Mouse (Mus musculus) lung, postnatal 10 days (tissue): Measurements from ENCODE around the gene H2-Aa.

ENCODE experiments used
- DNase-seq: peaks from one replicate; pipeline ENCODE4 v3.0.0; 2021

Gene H2-Aa

DNA sequence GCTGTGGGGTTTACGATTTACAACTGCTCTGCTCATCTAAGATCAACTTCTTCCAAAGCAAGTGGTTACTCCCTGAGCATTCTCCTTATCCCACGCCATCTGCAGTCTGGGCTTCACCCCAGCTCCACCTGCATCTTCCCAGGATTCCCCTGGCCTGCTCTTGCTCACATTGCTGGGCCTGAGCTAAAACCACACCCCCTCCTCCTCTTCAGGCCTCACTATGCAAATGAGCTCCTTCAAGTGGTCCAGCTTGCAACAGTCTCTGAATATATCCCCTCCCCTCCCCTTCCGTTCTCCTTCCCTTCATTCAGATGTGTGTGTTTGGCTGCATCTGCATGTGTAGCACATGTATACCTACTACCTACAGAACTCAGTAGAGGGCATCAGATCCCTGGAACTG is 11.7 kb upstream of the H2-Aa start:
- no peak for DNase-seq

DNA sequence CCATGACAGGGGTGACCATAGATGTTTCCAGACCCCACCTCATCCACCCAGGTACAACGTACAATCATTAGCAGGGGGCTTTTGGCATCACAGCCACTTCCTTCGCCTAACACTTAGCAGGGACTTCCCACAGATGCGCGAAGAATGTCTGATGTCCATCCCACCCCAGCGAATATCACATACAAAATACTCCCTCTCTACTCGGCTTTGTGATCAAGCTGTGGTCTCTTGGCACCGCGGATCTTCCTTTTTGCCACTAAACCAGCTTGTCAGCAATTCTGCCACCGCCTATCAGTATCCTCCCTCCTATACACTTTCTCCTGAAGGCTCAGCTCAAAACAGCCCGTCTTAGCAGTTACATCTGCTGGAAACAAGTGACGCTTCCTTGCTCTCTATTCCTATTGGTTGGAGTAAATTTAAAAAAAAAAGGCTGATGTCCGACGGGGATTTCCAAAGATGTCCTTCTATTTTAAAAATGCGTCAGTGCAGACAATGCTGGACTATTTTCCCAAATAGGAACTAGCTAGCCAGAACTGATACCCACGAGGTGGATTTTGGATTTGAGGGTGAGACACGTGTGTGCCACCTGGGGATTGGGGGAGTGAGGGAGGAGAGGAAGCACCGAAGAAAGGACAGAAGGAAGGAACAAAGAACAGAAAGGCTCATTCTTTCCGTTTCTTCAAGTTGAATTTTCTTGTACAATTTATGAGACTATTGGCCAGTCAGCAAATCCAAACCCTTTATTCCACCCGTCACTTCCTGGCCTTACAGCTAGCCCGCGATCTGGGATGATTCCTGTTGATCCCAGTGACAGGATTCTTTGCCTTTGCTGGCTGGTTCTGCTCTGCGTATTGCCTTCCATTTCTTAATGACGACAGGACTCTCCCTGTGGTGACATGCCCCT is 8.5 kb upstream of the H2-Aa start:
- peak; percentile 83 for DNase-seq

DNA sequence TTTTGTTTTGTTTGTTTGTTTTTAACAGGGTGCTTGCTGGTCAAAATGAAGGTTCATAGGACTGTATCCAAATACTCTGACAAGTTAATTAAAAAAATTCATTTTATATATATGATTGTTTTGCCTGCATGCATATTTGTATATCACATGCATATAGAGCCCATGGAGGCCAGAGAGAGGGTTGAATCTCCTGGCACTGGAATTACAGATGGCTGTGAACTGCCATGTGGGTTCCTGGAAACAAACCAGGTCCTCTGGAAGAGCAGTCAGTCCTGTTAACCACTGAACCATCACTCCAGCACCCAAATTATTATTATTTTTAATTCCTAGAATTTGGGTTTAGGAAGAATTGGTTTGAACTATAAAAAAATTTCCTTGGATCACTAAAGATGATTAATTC is 7.7 kb upstream of the H2-Aa start:
- no peak for DNase-seq

GRCm38 (mm10) chr17:34294249-34294648 is 6.6 kb upstream of the H2-Aa start:
- DNase-seq, result no peak

DNA sequence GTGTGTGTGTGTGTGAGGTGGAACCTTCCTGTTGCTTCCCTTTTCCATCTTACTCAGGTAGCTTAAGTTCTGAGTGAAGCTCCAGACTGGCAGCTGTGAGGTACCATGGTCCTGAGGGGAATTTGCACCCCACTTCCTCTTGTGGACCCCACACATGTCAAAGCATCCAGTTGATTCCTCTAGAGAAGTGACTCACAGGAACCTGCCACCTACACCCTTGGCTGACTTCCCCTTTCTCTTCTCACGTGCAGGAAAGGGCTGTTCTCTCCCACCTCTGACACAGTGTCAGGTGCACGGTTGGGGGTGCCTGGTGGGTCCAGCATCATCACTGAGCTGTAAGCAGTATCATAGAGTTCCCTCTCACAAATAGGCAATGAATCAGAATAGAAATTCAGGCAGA is 5.9 kb upstream of the H2-Aa start:
- DNase-seq, result no peak

GRCm38 (mm10) chr17:34292570-34292969 is 4.9 kb upstream of the H2-Aa start:
- DNase-seq, result no peak

DNA sequence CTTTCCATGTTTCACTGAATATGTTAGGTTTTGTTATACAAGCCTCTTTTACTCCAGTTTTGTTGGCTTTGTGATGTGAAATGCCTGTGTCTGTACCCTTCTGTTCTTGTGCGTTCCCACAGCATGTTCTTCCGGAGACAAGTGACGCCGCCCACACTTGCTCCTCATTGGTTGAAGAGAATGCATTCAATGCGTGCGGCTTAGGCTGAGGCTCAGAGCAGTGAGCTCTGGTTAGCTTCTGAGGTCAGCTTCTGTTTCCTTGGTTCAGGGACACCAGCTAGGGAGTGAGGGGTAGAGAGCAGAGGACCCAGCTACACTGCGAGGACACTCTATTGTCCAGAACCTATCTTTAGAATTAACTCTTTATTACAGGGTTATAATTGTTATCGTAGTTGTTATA is 4.0 kb upstream of the H2-Aa start:
- DNase-seq, result peak; percentile 88

DNA sequence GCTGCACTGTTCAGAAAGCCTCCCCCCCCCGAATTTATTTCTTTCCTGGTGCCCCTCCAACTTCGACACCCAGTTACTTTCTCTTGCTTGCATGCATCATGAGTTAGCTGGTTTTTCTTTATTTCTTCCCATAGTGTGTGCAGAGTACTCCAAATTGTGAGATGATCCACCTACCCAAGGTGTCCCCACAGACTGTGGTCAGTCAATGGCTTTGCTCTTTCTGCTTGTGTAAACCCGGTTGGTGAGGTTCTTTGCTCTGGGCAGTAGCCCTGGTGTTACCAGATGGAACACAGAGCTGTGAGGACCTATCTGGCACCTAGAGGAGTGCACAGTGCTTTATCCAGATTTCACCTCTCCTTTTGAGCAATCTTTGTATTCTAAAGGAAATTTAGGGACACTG is 508 bp upstream of the H2-Aa start:
- no peak for DNase-seq

DNA sequence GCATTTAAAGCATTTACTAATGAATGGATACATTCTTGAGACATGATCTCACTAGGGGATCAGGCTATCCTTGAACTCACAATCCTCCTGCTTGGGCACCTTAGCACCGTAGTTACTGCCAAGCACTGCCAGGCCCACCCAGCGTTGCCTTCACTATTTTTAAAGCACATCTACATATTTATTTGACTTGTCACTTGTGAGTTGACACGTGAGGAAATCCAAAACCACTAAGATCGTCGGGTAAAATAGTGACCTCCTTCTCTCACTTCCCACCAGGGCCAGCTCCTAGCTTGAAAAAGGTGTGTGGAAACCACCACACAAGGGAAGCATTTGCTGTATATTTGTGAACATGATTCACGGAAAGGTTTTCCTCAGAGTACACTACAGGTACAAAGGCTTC is 624 bp downstream of the H2-Aa start:
- DNase-seq, result no peak

GRCm38 (mm10) chr17:34286501-34286900 is 1.1 kb downstream of the H2-Aa start:
- no peak for DNase-seq

- peak; percentile 62 for DNase-seq
Measured at GRCm38 (mm10) chr17:34285848-34286247, 1.8 kb downstream of the H2-Aa start.

GRCm38 (mm10) chr17:34285371-34285770 is 2.3 kb downstream of the H2-Aa start:
- DNase-seq, result no peak

- no peak for DNase-seq
Measured at GRCm38 (mm10) chr17:34281836-34282235, 5.8 kb downstream of the H2-Aa start.

GRCm38 (mm10) chr17:34280499-34281038 is 7.1 kb downstream of the H2-Aa start:
- DNase-seq, result no peak

DNA sequence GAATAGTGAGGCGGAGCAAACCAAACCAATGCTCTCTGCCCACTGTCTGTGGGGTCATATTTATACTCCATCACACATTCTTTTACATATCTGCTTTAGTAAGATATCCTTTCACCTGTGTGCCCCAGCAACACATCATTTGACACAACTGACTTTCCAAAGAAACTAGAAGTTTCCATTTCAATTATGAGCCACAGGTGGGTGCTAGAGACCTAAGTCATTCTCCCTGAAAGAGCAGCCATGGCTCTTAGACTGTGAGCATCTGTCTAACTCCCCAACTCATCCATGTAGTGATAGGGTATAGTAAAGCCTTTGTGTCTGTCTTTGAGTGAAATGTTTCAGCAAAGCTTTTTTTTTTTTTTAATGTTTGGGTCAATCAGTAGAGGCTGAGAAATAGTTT is 15.5 kb downstream of the H2-Aa start:
- DNase-seq, result no peak

DNA sequence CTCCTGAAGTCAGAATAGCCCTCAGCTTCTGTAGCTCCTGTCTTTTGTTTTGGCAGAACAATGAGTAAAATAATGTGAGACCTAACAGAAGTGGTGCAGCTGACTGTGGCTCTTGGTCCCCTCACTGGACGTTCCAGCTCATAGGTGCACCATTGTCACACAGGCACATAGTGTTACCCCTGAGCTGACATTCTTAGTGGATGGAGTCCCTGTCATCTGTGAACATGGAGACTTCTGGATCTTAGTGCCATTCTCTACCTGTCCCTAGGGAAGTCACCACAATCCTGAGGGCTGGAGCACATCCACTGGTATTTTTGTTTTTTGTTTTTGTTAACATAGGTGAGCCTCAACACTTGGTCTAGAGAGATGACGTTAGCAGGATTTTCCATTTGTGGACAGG is 16.7 kb downstream of the H2-Aa start:
- no peak for DNase-seq

DNA sequence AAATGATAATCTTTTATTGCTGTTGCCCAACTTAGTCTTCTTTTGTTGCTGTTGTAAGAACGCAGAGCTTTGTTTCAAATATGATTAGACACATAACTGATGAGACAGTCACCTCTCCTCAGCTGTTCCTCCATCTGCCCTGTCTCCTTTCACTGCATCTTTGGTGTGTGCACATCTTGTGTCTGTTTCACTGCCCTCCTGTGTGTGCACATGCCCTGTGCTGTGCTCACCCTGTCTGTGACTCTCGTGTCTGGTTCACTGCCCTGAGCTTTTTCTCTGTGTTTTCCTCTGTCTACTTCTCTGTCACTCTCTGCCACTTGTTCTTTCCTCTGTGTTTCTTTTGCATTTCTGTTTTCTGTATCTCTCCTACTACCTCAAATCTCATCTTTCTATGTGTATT is 17.4 kb downstream of the H2-Aa start:
- no peak for DNase-seq

DNA sequence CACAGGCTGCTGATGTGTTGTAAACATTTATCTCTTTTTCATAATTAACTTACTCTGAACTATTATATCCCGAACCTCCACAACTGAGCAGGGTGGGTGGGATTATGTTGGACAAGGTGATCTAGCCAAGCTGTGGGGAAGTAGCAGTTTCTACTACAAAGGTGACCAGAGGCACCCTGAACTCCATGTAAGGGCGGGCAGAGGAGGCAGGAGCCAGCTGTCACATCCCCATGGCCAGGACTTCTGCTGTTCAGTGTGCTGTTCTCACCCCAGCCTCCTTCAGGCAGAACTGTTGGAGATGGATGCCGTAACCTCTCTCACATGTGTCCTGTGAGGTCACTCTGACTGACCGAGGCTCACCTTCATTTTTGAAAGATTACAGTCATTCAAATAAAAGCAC is 17.8 kb downstream of the H2-Aa start:
- DNase-seq, result no peak

DNA sequence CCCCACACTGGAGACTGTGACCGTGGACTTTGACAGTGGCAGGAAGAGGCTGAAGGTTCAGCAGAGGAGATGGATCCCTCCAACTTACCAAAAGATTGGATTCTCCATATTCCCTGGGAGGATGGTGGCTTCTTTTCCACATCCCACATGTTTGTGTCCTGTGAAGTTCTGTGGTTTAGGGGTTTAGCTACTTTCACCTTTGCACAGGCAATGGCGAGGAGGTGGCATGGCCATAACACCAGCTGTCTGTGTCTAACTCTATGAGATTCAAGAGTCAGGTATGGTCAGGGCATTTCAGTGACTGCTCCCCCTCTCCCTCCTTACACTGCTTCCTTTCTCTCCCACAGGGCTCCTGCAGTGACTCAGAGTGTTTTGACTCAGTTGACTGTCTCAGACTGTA is 18.9 kb downstream of the H2-Aa start:
- no peak for DNase-seq

- DNase-seq, result no peak
Measured at GRCm38 (mm10) chr17:34268262-34268661, 19.4 kb downstream of the H2-Aa start.

DNA sequence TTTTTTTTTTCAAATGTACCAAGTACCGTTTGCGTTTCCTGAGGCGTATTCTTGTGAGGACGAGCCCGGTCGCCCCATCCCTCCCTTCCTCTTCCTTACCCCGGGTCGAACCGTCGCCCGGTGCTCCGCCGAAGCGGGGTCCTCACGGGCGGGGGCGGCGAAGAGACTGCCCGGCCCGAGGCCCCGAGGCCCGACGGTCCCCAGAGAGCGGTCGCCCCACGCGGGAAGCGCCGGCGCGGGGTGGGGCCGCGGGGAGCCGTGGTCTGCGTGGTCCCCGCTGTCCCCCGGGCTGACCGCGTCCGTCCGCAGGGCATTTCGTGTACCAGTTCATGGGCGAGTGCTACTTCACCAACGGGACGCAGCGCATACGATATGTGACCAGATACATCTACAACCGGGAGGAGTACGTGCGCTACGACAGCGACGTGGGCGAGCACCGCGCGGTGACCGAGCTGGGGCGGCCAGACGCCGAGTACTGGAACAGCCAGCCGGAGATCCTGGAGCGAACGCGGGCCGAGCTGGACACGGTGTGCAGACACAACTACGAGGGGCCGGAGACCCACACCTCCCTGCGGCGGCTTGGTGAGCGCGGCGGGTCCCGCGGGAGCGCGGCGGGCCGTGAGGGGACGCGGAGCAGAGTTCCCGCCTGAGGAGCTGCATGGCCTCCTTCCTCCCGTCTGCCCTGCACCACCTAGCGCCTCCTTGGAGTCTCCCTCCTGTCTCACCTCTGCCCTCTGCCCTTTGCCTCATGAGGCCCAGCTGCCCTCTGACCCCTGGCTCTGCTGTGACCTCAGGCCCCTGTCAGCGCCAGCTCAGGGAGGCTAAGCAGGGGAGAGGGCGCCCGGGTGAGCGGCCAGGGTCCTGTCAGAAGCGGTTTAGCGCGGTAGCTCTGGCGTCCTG is 22.9 kb downstream of the H2-Aa start:
- DNase-seq, result no peak

DNA sequence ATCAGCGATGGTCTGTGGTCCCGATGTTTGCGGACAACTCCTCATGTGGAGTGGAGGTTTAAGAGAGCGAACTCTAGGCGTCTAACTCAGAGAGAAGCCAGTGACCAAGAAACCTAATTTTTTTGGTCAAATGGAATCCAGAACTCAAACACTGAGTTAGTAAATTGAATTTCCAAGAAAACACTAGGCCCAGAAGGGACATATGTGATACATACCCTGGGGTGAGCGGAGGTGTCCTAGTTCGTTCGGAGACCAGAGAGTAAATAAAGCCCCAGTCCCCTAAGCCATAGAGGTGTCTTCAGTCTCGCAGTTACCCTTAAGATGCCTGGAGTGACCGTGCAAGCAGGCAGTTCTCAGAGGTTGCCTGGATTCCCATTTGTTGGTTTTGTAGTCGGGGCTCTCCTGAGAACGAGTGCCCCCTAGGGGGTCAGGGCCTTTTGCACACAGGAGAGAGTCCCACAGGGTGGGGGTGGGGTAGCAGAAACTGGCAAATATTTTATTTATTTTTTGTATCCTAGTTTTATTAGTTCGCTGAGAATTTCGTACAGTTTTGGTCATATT is 23.7 kb downstream of the H2-Aa start:
- peak; percentile 43 for DNase-seq

- DNase-seq, result peak; percentile 84
Measured at GRCm38 (mm10) chr17:34263068-34263467, 24.6 kb downstream of the H2-Aa start.
